Mouse (Mus musculus): ENCODE results near the gene Bola3. TPM values are rescaled to one million over a fixed set of nuclear protein-coding genes. Genes with fewer than 3 reads are reported as not detected.

Gene Bola3
- polyA plus RNA-seq, 1 experiment from 2014 or later: 144 TPM

DNA sequence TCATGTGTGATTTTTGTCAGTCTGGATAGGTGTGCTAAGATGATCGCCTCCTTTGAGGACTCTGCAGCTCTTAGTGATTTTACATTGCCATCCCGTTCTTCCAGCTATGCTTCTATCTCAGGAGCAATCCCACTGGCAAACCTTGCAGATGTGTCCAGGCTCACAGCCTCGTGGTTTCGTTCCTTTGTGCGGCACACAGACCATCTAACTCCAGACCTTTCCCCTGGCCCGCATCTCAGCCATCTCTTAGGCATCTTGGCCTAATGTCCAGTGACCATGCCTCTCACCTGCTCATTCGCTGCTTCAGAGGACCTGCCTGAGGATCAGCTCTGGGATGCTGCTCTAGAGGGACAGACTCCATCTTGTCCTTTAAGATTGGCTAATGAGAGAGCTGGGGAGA is 1.2 kb downstream of the Bola3 start:
- Histone ChIP-seq H3K27ac (replicated peaks; ENCODE audit: low read depth, low read length) (no peak overlapping the region), H3K4me2 (ENCODE audit: low read depth, low read length) (peak overlapping the region; percentile 65), H3K9me3 (replicated peaks; ENCODE audit: control insufficient read depth, low read length) (no peaks in the 10 kb centered on the region), H3K9ac (replicated peaks; ENCODE audit: low read length) (peak overlapping the region; percentile 93), H3K4me3 (ENCODE audit: low read depth, low read length) (peak overlapping the region; percentile 83), H3K27me3 (ENCODE audit: control insufficient read depth, insufficient read depth, low read length) (no peaks in the 10 kb centered on the region), H3K36me3 (replicated peaks; ENCODE audit: control insufficient read depth, insufficient read depth, low read depth, low read length) (peaks cover 1% of the 10 kb centered on the region), H3K4me1 (ENCODE audit: control insufficient read depth, insufficient read depth, low read length) (peaks cover 2% of the 10 kb centered on the region; the same call in 1 of the 2 replicates)
- no peak for ATAC-seq (replicated peaks; ENCODE audit: insufficient number of reproducible peaks, low FRiP score, low TSS enrichment, low read depth)
- WGBS: 86% methylated on average over 7 of the region's 7 CpGs
- DNase-seq (ENCODE audit: low spot score): no peak

DNA sequence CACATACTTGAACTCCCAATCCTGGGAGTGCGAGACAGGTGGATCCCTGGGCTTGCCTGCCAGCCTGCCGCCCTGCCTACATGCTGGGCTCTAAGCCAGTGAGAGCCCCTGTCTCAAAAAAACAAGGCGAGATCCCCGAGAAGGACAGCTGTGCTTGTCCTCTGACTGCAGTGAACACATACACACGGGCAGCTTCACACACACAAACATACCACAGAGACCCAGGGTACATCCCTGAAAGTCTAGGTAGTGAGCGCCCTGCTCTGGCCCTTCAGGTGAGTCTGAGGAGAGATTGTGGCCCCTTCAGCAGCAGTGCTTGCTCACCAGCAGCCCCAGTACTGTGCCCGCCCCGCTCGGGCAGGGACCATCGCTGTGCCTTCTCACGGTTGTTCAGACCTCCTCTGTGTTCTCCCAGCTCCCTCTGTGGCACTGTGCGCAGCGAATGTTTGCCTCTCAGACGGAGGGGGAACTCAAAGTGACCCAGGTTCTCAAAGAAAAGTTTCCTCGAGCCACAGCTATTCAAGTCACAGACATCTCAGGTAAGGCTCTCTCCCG is 2.0 kb downstream of the Bola3 start:
- Histone ChIP-seq H3K4me1 (ENCODE audit: control insufficient read depth, insufficient read depth, low read length) (peaks cover 2% of the 10 kb centered on the region; the same call in 1 of the 2 replicates), H3K36me3 (replicated peaks; ENCODE audit: control insufficient read depth, insufficient read depth, low read depth, low read length) (peaks cover 3% of the 10 kb centered on the region), H3K4me3 (ENCODE audit: low read depth, low read length) (no peak overlapping the region), H3K9ac (replicated peaks; ENCODE audit: low read length) (no peak overlapping the region; the same call in 1 of the 2 replicates), H3K4me2 (ENCODE audit: low read depth, low read length) (no peak overlapping the region), H3K9me3 (replicated peaks; ENCODE audit: control insufficient read depth, low read length) (no peaks in the 10 kb centered on the region), H3K27me3 (ENCODE audit: control insufficient read depth, insufficient read depth, low read length) (no peaks in the 10 kb centered on the region), H3K27ac (replicated peaks; ENCODE audit: low read depth, low read length) (no peak overlapping the region)
- DNase-seq (ENCODE audit: low spot score) (no peak), ATAC-seq (replicated peaks; ENCODE audit: insufficient number of reproducible peaks, low FRiP score, low TSS enrichment, low read depth) (no peak)
- 87% methylated on average over 16 of the region's 16 CpGs for WGBS

GRCm38 (mm10) chr6:83351490-83352160 is 2.7 kb downstream of the Bola3 start:
- DNase-seq (ENCODE audit: low spot score) (no peak), ATAC-seq (replicated peaks; ENCODE audit: insufficient number of reproducible peaks, low FRiP score, low TSS enrichment, low read depth) (no peak)
- Histone ChIP-seq H3K4me3 (ENCODE audit: low read depth, low read length) (no peak overlapping the region), H3K27me3 (ENCODE audit: control insufficient read depth, insufficient read depth, low read length) (no peaks in the 10 kb centered on the region), H3K27ac (replicated peaks; ENCODE audit: low read depth, low read length) (no peak overlapping the region), H3K9ac (replicated peaks; ENCODE audit: low read length) (no peak overlapping the region), H3K9me3 (replicated peaks; ENCODE audit: control insufficient read depth, low read length) (no peaks in the 10 kb centered on the region), H3K4me2 (ENCODE audit: low read depth, low read length) (no peak overlapping the region), H3K36me3 (replicated peaks; ENCODE audit: control insufficient read depth, insufficient read depth, low read depth, low read length) (peaks cover 3% of the 10 kb centered on the region), H3K4me1 (ENCODE audit: control insufficient read depth, insufficient read depth, low read length) (peaks cover 2% of the 10 kb centered on the region; the same call in 1 of the 2 replicates)
- 87% methylated on average over 7 of the region's 7 CpGs for WGBS

DNA sequence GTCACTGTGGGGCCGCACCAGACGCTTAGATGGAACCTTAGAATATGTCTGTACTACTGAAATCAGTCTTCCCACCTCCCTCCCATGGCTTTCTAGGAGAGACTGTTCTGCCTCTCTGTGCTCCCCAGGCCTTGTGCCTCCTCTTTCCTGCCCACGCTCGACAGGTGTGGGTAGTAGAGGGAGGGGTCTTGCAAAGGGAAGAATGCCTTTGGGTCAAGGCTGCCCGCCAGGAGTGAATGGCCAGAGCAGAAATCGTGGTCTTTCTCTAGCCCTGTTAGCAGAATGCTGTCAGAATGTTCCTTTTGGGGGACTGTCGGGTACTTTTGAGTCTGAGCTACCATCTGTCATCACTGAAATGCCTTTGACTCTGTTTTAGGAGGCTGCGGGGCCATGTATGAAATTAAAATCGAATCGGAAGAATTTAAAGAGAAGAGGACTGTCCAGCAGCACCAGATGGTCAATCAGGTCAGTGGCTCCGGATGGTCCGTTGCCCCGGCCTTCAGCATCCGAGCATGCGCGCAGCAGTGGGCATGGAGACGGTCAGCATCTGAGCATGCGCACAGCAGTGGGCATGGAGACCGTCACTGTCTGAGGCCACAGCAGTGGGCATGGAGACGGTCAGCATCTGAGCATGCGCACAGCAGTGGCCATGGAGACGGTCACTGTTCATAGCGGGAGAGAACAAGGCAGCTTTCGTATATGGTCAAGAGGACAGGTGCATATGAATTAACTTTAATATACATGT is 3.9 kb downstream of the Bola3 start:
- H3K27me3 ChIP-seq (ENCODE audit: control insufficient read depth, insufficient read depth, low read length): no peaks in the 10 kb centered on the region
- H3K4me1 ChIP-seq (ENCODE audit: control insufficient read depth, insufficient read depth, low read length): peaks cover 2% of the 10 kb centered on the region; the same call in 1 of the 2 replicates
- peak overlapping the region; percentile 18; the same call in 1 of the 2 replicates for H3K9ac ChIP-seq (replicated peaks; ENCODE audit: low read length)
- 90% methylated on average over 24 of the region's 24 CpGs for WGBS
- no peak overlapping the region for H3K27ac ChIP-seq (replicated peaks; ENCODE audit: low read depth, low read length)
- no peak for ATAC-seq (replicated peaks; ENCODE audit: insufficient number of reproducible peaks, low FRiP score, low TSS enrichment, low read depth)
- H3K36me3 ChIP-seq (replicated peaks; ENCODE audit: control insufficient read depth, insufficient read depth, low read depth, low read length): peaks cover 3% of the 10 kb centered on the region
- no peak overlapping the region for H3K4me3 ChIP-seq (ENCODE audit: low read depth, low read length)
- no peak overlapping the region for H3K4me2 ChIP-seq (ENCODE audit: low read depth, low read length)
- no peaks in the 10 kb centered on the region for H3K9me3 ChIP-seq (replicated peaks; ENCODE audit: control insufficient read depth, low read length)
- no peak for DNase-seq (ENCODE audit: low spot score)

GRCm38 (mm10) chr6:83354856-83355781 is 6.2 kb downstream of the Bola3 start:
- Histone ChIP-seq H3K4me3 (ENCODE audit: low read depth, low read length) (no peak overlapping the region), H3K36me3 (replicated peaks; ENCODE audit: control insufficient read depth, insufficient read depth, low read depth, low read length) (peaks cover 3% of the 10 kb centered on the region), H3K4me2 (ENCODE audit: low read depth, low read length) (no peak overlapping the region), H3K9ac (replicated peaks; ENCODE audit: low read length) (no peak overlapping the region), H3K27me3 (ENCODE audit: control insufficient read depth, insufficient read depth, low read length) (no peaks in the 10 kb centered on the region), H3K27ac (replicated peaks; ENCODE audit: low read depth, low read length) (no peak overlapping the region), H3K4me1 (ENCODE audit: control insufficient read depth, insufficient read depth, low read length) (peaks cover 2% of the 10 kb centered on the region; the same call in 1 of the 2 replicates), H3K9me3 (replicated peaks; ENCODE audit: control insufficient read depth, low read length) (no peaks in the 10 kb centered on the region)
- DNase-seq (ENCODE audit: low spot score): no peak
- WGBS: 80% methylated on average over 9 of the region's 9 CpGs
- no peak for ATAC-seq (replicated peaks; ENCODE audit: insufficient number of reproducible peaks, low FRiP score, low TSS enrichment, low read depth)

- Histone ChIP-seq H3K4me3 (ENCODE audit: low read depth, low read length) (no peak overlapping the region), H3K9me3 (replicated peaks; ENCODE audit: control insufficient read depth, low read length) (no peaks in the 10 kb centered on the region), H3K27ac (replicated peaks; ENCODE audit: low read depth, low read length) (no peak overlapping the region), H3K27me3 (ENCODE audit: control insufficient read depth, insufficient read depth, low read length) (no peaks in the 10 kb centered on the region), H3K4me1 (ENCODE audit: control insufficient read depth, insufficient read depth, low read length) (no peaks in the 10 kb centered on the region; the same call in 1 of the 2 replicates), H3K4me2 (ENCODE audit: low read depth, low read length) (no peak overlapping the region), H3K9ac (replicated peaks; ENCODE audit: low read length) (no peak overlapping the region), H3K36me3 (replicated peaks; ENCODE audit: control insufficient read depth, insufficient read depth, low read depth, low read length) (peaks cover 3% of the 10 kb centered on the region)
- 23% methylated on average over 7 of the region's 7 CpGs for WGBS
- peak; percentile 49 for ATAC-seq (replicated peaks; ENCODE audit: insufficient number of reproducible peaks, low FRiP score, low TSS enrichment, low read depth)
- peak; percentile 85 for DNase-seq (ENCODE audit: low spot score)
Measured at GRCm38 (mm10) chr6:83356569-83357138, 7.7 kb downstream of the Bola3 start.

- H3K4me3 ChIP-seq (ENCODE audit: low read depth, low read length): no peak overlapping the region
- no peaks in the 10 kb centered on the region; the same call in 1 of the 2 replicates for H3K4me1 ChIP-seq (ENCODE audit: control insufficient read depth, insufficient read depth, low read length)
- H3K36me3 ChIP-seq (replicated peaks; ENCODE audit: control insufficient read depth, insufficient read depth, low read depth, low read length): peaks cover 3% of the 10 kb centered on the region
- 93% methylated on average over 10 of the region's 10 CpGs for whole genome bisulfite sequencing
- DNase-seq (ENCODE audit: low spot score): no peak
- no peak overlapping the region for H3K27ac ChIP-seq (replicated peaks; ENCODE audit: low read depth, low read length)
- H3K9ac ChIP-seq (replicated peaks; ENCODE audit: low read length): no peak overlapping the region
- ATAC-seq (replicated peaks; ENCODE audit: insufficient number of reproducible peaks, low FRiP score, low TSS enrichment, low read depth): no peak
- no peak overlapping the region for H3K4me2 ChIP-seq (ENCODE audit: low read depth, low read length)
- H3K27me3 ChIP-seq (ENCODE audit: control insufficient read depth, insufficient read depth, low read length): no peaks in the 10 kb centered on the region
- no peaks in the 10 kb centered on the region for H3K9me3 ChIP-seq (replicated peaks; ENCODE audit: control insufficient read depth, low read length)
Measured at GRCm38 (mm10) chr6:83357436-83357835, 8.5 kb downstream of the Bola3 start.
